Comparison of ENCODE assay signal across 9 mouse cellular contexts in genomic region chr1:162093806-162094522, GRCm38 (mm10).
DNase-seq lines count a peak whose midpoint lies in the region; ATAC-seq and TF ChIP-seq lines count a peak whose summit lies in the region.
"Had no signal": no experiment of that assay in that cellular context is flagged by ENCODE, and none has a peak within 500 bp of the region (broad histone marks: within the 10 kb centered on the region; RNA-seq: fewer than 3 reads in every experiment).

No protein-coding gene starts in this region.

- H3K27me3 ChIP-seq in liver, embryonic 11.5 days (replicated peaks; ENCODE audit: control insufficient read depth, insufficient read depth, low read length) = no peaks in the 10 kb centered on the region
- no peaks in the 10 kb centered on the region for H3K27me3 ChIP-seq in liver, postnatal 0 days (ENCODE audit: insufficient read depth, low read length)
- no peaks in the 10 kb centered on the region for H3K27me3 ChIP-seq in kidney, embryonic 14.5 days (ENCODE audit: control insufficient read depth, insufficient read depth, low read length)
- H3K27me3 ChIP-seq in neural tube, embryonic 14.5 days (ENCODE audit: control insufficient read depth, insufficient read depth, low read length) = no peaks in the 10 kb centered on the region

- no peak for DNase-seq in liver, embryonic 11.5 days (ENCODE audit: low spot score)
- DNase-seq in liver, postnatal 0 days = no peak
- DNase-seq in fibroblast of lung, adult 2 months (ENCODE audit: low read depth) = peak; percentile 98
- DNase-seq in thymus, postnatal 0 days (ENCODE audit: low spot score) = no peak
- DNase-seq in cerebellum, adult 9-11 months = no peak
- DNase-seq: left cerebral cortex, postnatal 4 days had no signal

- no peaks in the 10 kb centered on the region for H3K9me3 ChIP-seq in liver, embryonic 11.5 days (ENCODE audit: control insufficient read depth, low read length)
- H3K9me3 ChIP-seq in liver, postnatal 0 days (ENCODE audit: low read length) = no peaks in the 10 kb centered on the region
- no peaks in the 10 kb centered on the region for H3K9me3 ChIP-seq in kidney, embryonic 14.5 days (ENCODE audit: control insufficient read depth, low read length)
- H3K9me3 ChIP-seq in neural tube, embryonic 14.5 days (ENCODE audit: control insufficient read depth, low read length) = no peaks in the 10 kb centered on the region

- H3K9ac ChIP-seq in liver, embryonic 11.5 days (ENCODE audit: low read depth, low read length) = no peak overlapping the region
- H3K9ac ChIP-seq in liver, postnatal 0 days (replicated peaks) = no peak overlapping the region
- H3K9ac ChIP-seq in kidney, embryonic 14.5 days (ENCODE audit: low read depth, low read length) = no peak overlapping the region
- H3K9ac ChIP-seq in neural tube, embryonic 14.5 days (replicated peaks; ENCODE audit: low read depth, low read length) = no peak overlapping the region

- no peak overlapping the region for H3K4me2 ChIP-seq in liver, embryonic 11.5 days
- H3K4me2 ChIP-seq in liver, postnatal 0 days (ENCODE audit: low read depth, low read length) = no peak overlapping the region
- no peak overlapping the region for H3K4me2 ChIP-seq in kidney, embryonic 14.5 days (replicated peaks; ENCODE audit: low read depth, low read length)
- no peak overlapping the region for H3K4me2 ChIP-seq in neural tube, embryonic 14.5 days (ENCODE audit: low read depth, low read length)

- no peaks in the 10 kb centered on the region for H3K36me3 ChIP-seq in liver, embryonic 11.5 days (ENCODE audit: control insufficient read depth, insufficient read depth, low read length)
- no peaks in the 10 kb centered on the region for H3K36me3 ChIP-seq in liver, postnatal 0 days (replicated peaks; ENCODE audit: insufficient read depth, low read length)
- no peaks in the 10 kb centered on the region for H3K36me3 ChIP-seq in kidney, embryonic 14.5 days (ENCODE audit: control insufficient read depth, insufficient read depth, low read length)
- no peaks in the 10 kb centered on the region for H3K36me3 ChIP-seq in neural tube, embryonic 14.5 days (ENCODE audit: control insufficient read depth, insufficient read depth, low read length)

- peak overlapping the region; percentile 55; the same call in 1 of the 2 replicates for H3K27ac ChIP-seq in liver, embryonic 11.5 days (ENCODE audit: low read depth, low read length)
- no peak overlapping the region for H3K27ac ChIP-seq in liver, postnatal 0 days (ENCODE audit: low read depth)
- peak overlapping the region; percentile 73; the same call in 1 of the 2 replicates for H3K27ac ChIP-seq in kidney, embryonic 14.5 days (ENCODE audit: low read depth, low read length)
- H3K27ac ChIP-seq in neural tube, embryonic 14.5 days (ENCODE audit: low read depth, low read length) = peak overlapping the region; percentile 22; the same call in 1 of the 2 replicates

- WGBS in liver, embryonic 11.5 days = 54% methylated on average over 9 of the region's 9 CpGs
- WGBS in liver, postnatal 0 days (ENCODE audit: insufficient replicate concordance) = 52% methylated on average over 9 of the region's 9 CpGs
- WGBS in kidney, embryonic 14.5 days = 20% methylated on average over 9 of the region's 9 CpGs
- WGBS in neural tube, embryonic 14.5 days = 65% methylated on average over 9 of the region's 9 CpGs

- no peak overlapping the region for H3K4me3 ChIP-seq in liver, embryonic 11.5 days (ENCODE audit: low read depth, low read length)
- H3K4me3 ChIP-seq in liver, postnatal 0 days (ENCODE audit: low read depth, low read length) = no peak overlapping the region
- H3K4me3 ChIP-seq in kidney, embryonic 14.5 days (ENCODE audit: low read length) = no peak overlapping the region
- no peak overlapping the region for H3K4me3 ChIP-seq in neural tube, embryonic 14.5 days (ENCODE audit: low read depth, low read length)

- no peaks in the 10 kb centered on the region; the same call in 1 of the 2 replicates for H3K4me1 ChIP-seq in liver, embryonic 11.5 days (replicated peaks; ENCODE audit: control insufficient read depth, insufficient read depth, low read length)
- H3K4me1 ChIP-seq in liver, postnatal 0 days (ENCODE audit: insufficient read depth) = no peaks in the 10 kb centered on the region
- peaks cover 10% of the 10 kb centered on the region for H3K4me1 ChIP-seq in kidney, embryonic 14.5 days (ENCODE audit: control insufficient read depth, insufficient read depth, low read length)
- no peaks in the 10 kb centered on the region for H3K4me1 ChIP-seq in neural tube, embryonic 14.5 days (ENCODE audit: control insufficient read depth, insufficient read depth, low read length)

- 0 out of 2 replicates have a peak, but pooled peaks have one; percentile 20 for ATAC-seq in liver, embryonic 11.5 days (replicated peaks; ENCODE audit: low FRiP score)
- no peak for ATAC-seq in liver, postnatal 0 days
- ATAC-seq in kidney, embryonic 14.5 days (ENCODE audit: low FRiP score, low TSS enrichment) = peak; percentile 72; the same call in 1 of the 2 replicates
- no peak for ATAC-seq in neural tube, embryonic 14.5 days (ENCODE audit: low read depth)
- ATAC-seq in granulocyte monocyte progenitor cell, adult 5-6 weeks (replicated peaks; ENCODE audit: poor library complexity, severe bottlenecking) = no peak

- no peak for TF ChIP-seq CTCF in liver, postnatal 0 days (IDR thresholded peaks at IDR 0.05; ENCODE audit: low read depth)

- no peak for TF ChIP-seq EP300 in liver, postnatal 0 days (IDR thresholded peaks at IDR 0.05; ENCODE audit: low read depth)

Comparison
In these comparisons a context has a peak if more than half of its experiments do, and no peak if none do; other contexts are left out.
1. ATAC-seq: peak in liver, embryonic 11.5 days (single experiment) and kidney, embryonic 14.5 days (single experiment); none in liver, postnatal 0 days (single experiment), neural tube, embryonic 14.5 days (single experiment) and granulocyte monocyte progenitor cell, adult 5-6 weeks (single experiment).